Mouse (Mus musculus) heart, embryonic 15.5 days (tissue): Measurements from ENCODE around the gene Adcy4. TPM values are rescaled to one million over a fixed set of nuclear protein-coding genes. Genes with fewer than 3 reads are reported as not detected.

Experiments
- ATAC-seq: fragments of 200-750 bp; cut with Nextera tagmentation; replicated peaks from 2 replicates; pipeline ENCODE4 v1.8.0; 2017; ENCODE audit warnings: low read depth, moderate TSS enrichment; ENCODE audit not compliant: insufficient number of reproducible peaks, insufficient read depth, low FRiP score
- H3K27ac ChIP-seq: fragments of 300-500 bp; sonication (generic); 2 replicates; pipeline ENCODE4 v1.5.1; 2015; ENCODE audit warnings: mild to moderate bottlenecking, inconsistent platforms
- H3K27me3 ChIP-seq: fragments of 300-500 bp; sonication (generic); 2 replicates; pipeline ENCODE4 v1.6.1; 2015; ENCODE audit warnings: inconsistent platforms
- H3K36me3 ChIP-seq: fragments of 300-500 bp; sonication (generic); 2 replicates; pipeline ENCODE4 v1.6.1; 2015; ENCODE audit warnings: mild to moderate bottlenecking, inconsistent platforms
- H3K4me1 ChIP-seq: fragments of 300-500 bp; sonication (generic); replicated peaks from 2 replicates; pipeline ENCODE4 v1.6.1; 2015; ENCODE audit warnings: inconsistent platforms
- H3K4me2 ChIP-seq: fragments of 300-500 bp; sonication (generic); 2 replicates; pipeline ENCODE4 v1.6.1; 2015; ENCODE audit warnings: inconsistent platforms, mild to moderate bottlenecking, moderate library complexity
- H3K4me3 ChIP-seq: fragments of 300-500 bp; sonication (generic); 2 replicates; pipeline ENCODE4 v1.5.1; 2015; ENCODE audit warnings: mild to moderate bottlenecking, inconsistent platforms
- H3K9ac ChIP-seq: fragments of 300-500 bp; sonication (generic); 2 replicates; pipeline ENCODE4 v1.6.1; 2015; ENCODE audit warnings: mild to moderate bottlenecking, inconsistent platforms
- H3K9me3 ChIP-seq: fragments of 300-500 bp; sonication (generic); replicated peaks from 2 replicates; pipeline ENCODE4 v1.6.1; 2016; ENCODE audit warnings: inconsistent platforms
- WGBS: fragments of 180-500 bp; shearing (Covaris S2); methylation state at CpG from one replicate; pipeline ENCODE4 v1.1.7; 2015; ENCODE audit warnings: mixed read lengths; 5-methylcytosine and 5-hydroxymethylcytosine counted together
- polyA plus RNA-seq: library from polyadenylated mRNA; unstranded; fragments of >200 nt; fragmentation: Nextera tagmentation; extraction: Ambion mirVana; gene quantifications from 2 replicates; pipeline ENCODE4 v1.2.1, GENCODE M21; 2015

Adcy4 gene
- polyA plus RNA-seq, 1 experiment from 2014 or later: 14.9 TPM

GRCm38 (mm10) chr14:55747051-55747847, 36.6 kb downstream of the Adcy4 start:
- H3K4me3 ChIP-seq: peak overlapping the region; percentile 94
- no peak overlapping the region for H3K9ac ChIP-seq
- no peaks in the 10 kb centered on the region for H3K9me3 ChIP-seq
- H3K4me1 ChIP-seq: peaks cover 30% of the 10 kb centered on the region
- peak overlapping the region; percentile 92; the same call in 1 of the 2 replicates for H3K4me2 ChIP-seq
- no peaks in the 10 kb centered on the region for H3K27me3 ChIP-seq
- 86% methylated on average over 10 of the region's 10 CpGs for WGBS
- H3K27ac ChIP-seq: no peak overlapping the region
- peaks cover 37% of the 10 kb centered on the region for H3K36me3 ChIP-seq
- ATAC-seq: no peak

GRCm38 (mm10) chr14:55745861-55746237, 38.0 kb downstream of the Adcy4 start:
- H3K9me3 ChIP-seq: no peaks in the 10 kb centered on the region
- no peaks in the 10 kb centered on the region for H3K27me3 ChIP-seq
- H3K4me1 ChIP-seq: peaks cover 30% of the 10 kb centered on the region
- H3K4me2 ChIP-seq: peak overlapping the region; percentile 92
- peak overlapping the region; percentile 94 for H3K4me3 ChIP-seq
- H3K36me3 ChIP-seq: peaks cover 35% of the 10 kb centered on the region
- ATAC-seq: no peak
- H3K9ac ChIP-seq: peak overlapping the region; percentile 92
- peak overlapping the region; percentile 59 for H3K27ac ChIP-seq
- under 1% methylated on average over 31 of the region's 31 CpGs for WGBS

- WGBS: 1% methylated on average over 48 of the region's 48 CpGs
- Histone ChIP-seq H3K9ac (peak within 1 kb of the TSS; percentile 92), H3K36me3 (peaks cover 33% of the 10 kb centered on the region)
Measured at GRCm38 (mm10) chr14:55745180-55745860, 38.6 kb downstream of the Adcy4 start, which contains the start of the genes Dhrs1 and Nop9. Dhrs1 (minus strand) TSS chr14:55745690. Nop9 (plus strand) TSS chr14:55745693.

GRCm38 (mm10) chr14:55743711-55744110, 40.2 kb downstream of the Adcy4 start:
- Histone ChIP-seq H3K4me3 (0 out of 2 replicates have a peak overlapping the region, but pooled peaks have one; percentile 7), H3K9ac (peak overlapping the region; percentile 39; the same call in 1 of the 2 replicates)

More at GRCm38 (mm10) chr14:55745180-55745860, 38.6 kb downstream of the Adcy4 start, which contains the start of the genes Dhrs1 and Nop9:
- Histone ChIP-seq H3K9me3 (no peaks in the 10 kb centered on the region), H3K27me3 (no peaks in the 10 kb centered on the region), H3K4me3 (peak within 1 kb of the TSS; percentile 94), H3K27ac (peak within 1 kb of the TSS; percentile 65), H3K4me1 (peaks cover 30% of the 10 kb centered on the region), H3K4me2 (peak within 1 kb of the TSS; percentile 92)
- peak; percentile 82 for ATAC-seq

GRCm38 (mm10) chr14:55737086-55737687, 46.7 kb downstream of the Adcy4 start:
- Histone ChIP-seq H3K9me3 (no peaks in the 10 kb centered on the region), H3K9ac (no peak overlapping the region), H3K4me1 (no peaks in the 10 kb centered on the region), H3K4me2 (no peak overlapping the region), H3K27ac (no peak overlapping the region), H3K4me3 (no peak overlapping the region), H3K36me3 (peaks cover 40% of the 10 kb centered on the region; the same call in 1 of the 2 replicates), H3K27me3 (no peaks in the 10 kb centered on the region)
- ATAC-seq: no peak
- WGBS: 84% methylated on average over 9 of the region's 9 CpGs

More at GRCm38 (mm10) chr14:55743711-55744110, 40.2 kb downstream of the Adcy4 start:
- H3K4me2 ChIP-seq: peak overlapping the region; percentile 18
- ATAC-seq: 0 out of 2 replicates have a peak, but pooled peaks have one; percentile 50
- no peaks in the 10 kb centered on the region for H3K9me3 ChIP-seq
- WGBS: 20% methylated on average over 10 of the region's 10 CpGs
- H3K4me1 ChIP-seq: peaks cover 30% of the 10 kb centered on the region
- no peaks in the 10 kb centered on the region for H3K27me3 ChIP-seq
- H3K36me3 ChIP-seq: peaks cover 36% of the 10 kb centered on the region; the same call in 1 of the 2 replicates
- H3K27ac ChIP-seq: no peak overlapping the region

GRCm38 (mm10) chr14:55735758-55736157, 48.1 kb downstream of the Adcy4 start:
- H3K27me3 ChIP-seq: no peaks in the 10 kb centered on the region; the same call in 1 of the 2 replicates
- H3K27ac ChIP-seq: no peak overlapping the region
- no peak overlapping the region for H3K4me2 ChIP-seq
- WGBS: 75% methylated on average over 4 of the region's 4 CpGs
- H3K4me1 ChIP-seq: no peaks in the 10 kb centered on the region
- ATAC-seq: no peak
- H3K36me3 ChIP-seq: peaks cover 29% of the 10 kb centered on the region; the same call in 1 of the 2 replicates
- no peak overlapping the region for H3K4me3 ChIP-seq
- no peaks in the 10 kb centered on the region for H3K9me3 ChIP-seq
- H3K9ac ChIP-seq: no peak overlapping the region

- Histone ChIP-seq H3K9ac (no peak overlapping the region), H3K27me3 (no peaks in the 10 kb centered on the region; the same call in 1 of the 2 replicates), H3K36me3 (peaks cover 26% of the 10 kb centered on the region; the same call in 1 of the 2 replicates), H3K4me3 (no peak overlapping the region), H3K4me1 (no peaks in the 10 kb centered on the region), H3K27ac (no peak overlapping the region), H3K4me2 (no peak overlapping the region), H3K9me3 (no peaks in the 10 kb centered on the region)
- ATAC-seq: no peak
- 65% methylated on average over 3 of the region's 3 CpGs for WGBS
Measured at GRCm38 (mm10) chr14:55735334-55735733, 48.6 kb downstream of the Adcy4 start.

- H3K4me2 ChIP-seq: no peak overlapping the region
- no peaks in the 10 kb centered on the region; the same call in 1 of the 2 replicates for H3K27me3 ChIP-seq
- no peaks in the 10 kb centered on the region for H3K4me1 ChIP-seq
- H3K9ac ChIP-seq: no peak overlapping the region
- H3K9me3 ChIP-seq: no peaks in the 10 kb centered on the region
- H3K36me3 ChIP-seq: peaks cover 21% of the 10 kb centered on the region; the same call in 1 of the 2 replicates
- WGBS: 67% methylated on average over 7 of the region's 7 CpGs
- H3K4me3 ChIP-seq: no peak overlapping the region
- ATAC-seq: no peak
- H3K27ac ChIP-seq: no peak overlapping the region
Measured at GRCm38 (mm10) chr14:55734869-55735268, 49.0 kb downstream of the Adcy4 start.

GRCm38 (mm10) chr14:55733889-55734288, 50.0 kb downstream of the Adcy4 start:
- H3K27ac ChIP-seq: no peak overlapping the region
- ATAC-seq: no peak
- no peaks in the 10 kb centered on the region for H3K4me1 ChIP-seq
- H3K9me3 ChIP-seq: no peaks in the 10 kb centered on the region
- H3K27me3 ChIP-seq: no peaks in the 10 kb centered on the region; the same call in 1 of the 2 replicates
- H3K4me3 ChIP-seq: no peak overlapping the region
- 58% methylated on average over 10 of the region's 10 CpGs for WGBS
- no peak overlapping the region for H3K4me2 ChIP-seq
- H3K36me3 ChIP-seq: peaks cover 11% of the 10 kb centered on the region; the same call in 1 of the 2 replicates
- no peak overlapping the region for H3K9ac ChIP-seq

GRCm38 (mm10) chr14:55730531-55731032, 53.3 kb downstream of the Adcy4 start:
- no peak overlapping the region for H3K9ac ChIP-seq
- WGBS: 74% methylated on average over 7 of the region's 7 CpGs
- H3K4me1 ChIP-seq: no peaks in the 10 kb centered on the region
- H3K4me2 ChIP-seq: no peak overlapping the region
- no peaks in the 10 kb centered on the region for H3K36me3 ChIP-seq
- no peak for ATAC-seq
- H3K27me3 ChIP-seq: peaks cover 6% of the 10 kb centered on the region; the same call in 1 of the 2 replicates
- no peak overlapping the region for H3K4me3 ChIP-seq
- no peak overlapping the region for H3K27ac ChIP-seq
- H3K9me3 ChIP-seq: no peaks in the 10 kb centered on the region
